Mouse (Mus musculus) embryonic facial prominence, embryonic 13.5 days (tissue): ENCODE measurements around the gene Olfm2. TPM values are rescaled to one million over a fixed set of nuclear protein-coding genes. Genes with fewer than 3 reads are reported as not detected.
A peak's percentile ranks its signal among the peaks of the same experiment; 100 is the strongest.

Experiments
- ATAC-seq: fragments of 200-750 bp; cut with Nextera tagmentation; 2 replicates; pipeline ENCODE4 v1.8.0; 2017; ENCODE audit warnings: low read depth; ENCODE audit not compliant: insufficient number of reproducible peaks, insufficient read depth, low FRiP score, low TSS enrichment
- H3K27ac ChIP-seq: fragments of 300-500 bp; sonication (generic); 2 replicates; pipeline ENCODE4 v1.5.1; 2015; ENCODE audit warnings: moderate library complexity, mild to moderate bottlenecking, inconsistent platforms
- H3K27me3 ChIP-seq: fragments of 300-500 bp; sonication (generic); 2 replicates; pipeline ENCODE4 v1.6.1; 2015; ENCODE audit warnings: mild to moderate bottlenecking, inconsistent platforms
- H3K36me3 ChIP-seq: fragments of 300-500 bp; sonication (generic); 2 replicates; pipeline ENCODE4 v1.6.1; 2015; ENCODE audit warnings: mild to moderate bottlenecking, inconsistent platforms
- H3K4me1 ChIP-seq: fragments of 300-500 bp; sonication (generic); 2 replicates; pipeline ENCODE4 v1.6.1; 2015; ENCODE audit warnings: inconsistent platforms
- H3K4me2 ChIP-seq: fragments of 300-500 bp; sonication (generic); 2 replicates; pipeline ENCODE4 v1.6.1; 2015; ENCODE audit warnings: moderate library complexity, mild to moderate bottlenecking, inconsistent platforms
- H3K4me3 ChIP-seq: fragments of 300-500 bp; sonication (generic); 2 replicates; pipeline ENCODE4 v1.5.1; 2015; ENCODE audit warnings: mild to moderate bottlenecking, inconsistent platforms
- H3K9ac ChIP-seq: fragments of 300-500 bp; sonication (generic); 2 replicates; pipeline ENCODE4 v1.6.1; 2015; ENCODE audit warnings: mild to moderate bottlenecking, inconsistent platforms
- H3K9me3 ChIP-seq: fragments of 300-500 bp; sonication (generic); 2 replicates; pipeline ENCODE4 v1.6.1; 2016; ENCODE audit warnings: inconsistent platforms
- WGBS: fragments of 180-500 bp; shearing (Covaris S2); methylation state at CpG from one replicate; pipeline ENCODE4 v1.1.7; 2015; ENCODE audit warnings: mixed read lengths; 5-methylcytosine and 5-hydroxymethylcytosine counted together
- polyA plus RNA-seq: library from polyadenylated mRNA; unstranded; fragments of >200 nt; fragmentation: Nextera tagmentation; extraction: Ambion mirVana; gene quantifications from 2 replicates; pipeline ENCODE4 v1.2.1, GENCODE M21; 2015

Olfm2 gene
- 15.9 and 16.3 TPM in 2 replicates for polyA plus RNA-seq

- Histone ChIP-seq H3K4me2 (peak within 1 kb of the TSS; percentile 87), H3K9me3 (no peaks in the 10 kb centered on the region), H3K4me3 (peak within 1 kb of the TSS; percentile 54), H3K4me1 (peaks cover 16% of the 10 kb centered on the region), H3K36me3 (no peaks in the 10 kb centered on the region), H3K9ac (peak within 1 kb of the TSS; percentile 73), H3K27me3 (peaks cover 57% of the 10 kb centered on the region), H3K27ac (no peak within 1 kb of the TSS)
- WGBS = under 1% methylated on average over 37 of the region's 50 CpGs
- peak; percentile 40 for ATAC-seq
These were observed at the start of gene Olfm2 for GRCm38 (mm10) chr9:20746017-20746660. Gene Olfm2 (minus strand): TSS chr9:20746349.

- peaks cover 35% of the 10 kb centered on the region for H3K4me1 ChIP-seq
- no peaks in the 10 kb centered on the region for H3K9me3 ChIP-seq
- H3K27ac ChIP-seq = peak overlapping the region; percentile 55; the same call in 1 of the 2 replicates
- H3K9ac ChIP-seq = no peak overlapping the region
- H3K27me3 ChIP-seq = no peaks in the 10 kb centered on the region
- 25% methylated on average over 7 of the region's 7 CpGs for WGBS
- no peak for ATAC-seq
- H3K4me3 ChIP-seq = no peak overlapping the region
- no peak overlapping the region for H3K4me2 ChIP-seq
- H3K36me3 ChIP-seq = no peaks in the 10 kb centered on the region
These were observed 48.1 kb upstream of the Olfm2 start for GRCm38 (mm10) chr9:20794108-20794806.

GRCm38 (mm10) chr9:20790345-20790744 lies 44.2 kb upstream of the Olfm2 start:
- no peaks in the 10 kb centered on the region for H3K27me3 ChIP-seq
- ATAC-seq = peak; percentile 70; the same call in 1 of the 2 replicates
- no peaks in the 10 kb centered on the region for H3K9me3 ChIP-seq
- H3K4me1 ChIP-seq = peaks cover 35% of the 10 kb centered on the region
- H3K4me3 ChIP-seq = no peak overlapping the region
- H3K27ac ChIP-seq = peak overlapping the region; percentile 85
- H3K9ac ChIP-seq = no peak overlapping the region
- WGBS = 13% methylated on average over 3 of the region's 3 CpGs
- H3K4me2 ChIP-seq = no peak overlapping the region
- H3K36me3 ChIP-seq = no peaks in the 10 kb centered on the region

GRCm38 (mm10) chr9:20789651-20790050 lies 43.5 kb upstream of the Olfm2 start:
- peak overlapping the region; percentile 85 for H3K27ac ChIP-seq
- H3K9ac ChIP-seq = no peak overlapping the region
- no peak overlapping the region for H3K4me3 ChIP-seq
- WGBS = 51% methylated on average over 3 of the region's 4 CpGs
- no peaks in the 10 kb centered on the region for H3K27me3 ChIP-seq
- no peak overlapping the region for H3K4me2 ChIP-seq
- no peak for ATAC-seq
- H3K9me3 ChIP-seq = no peaks in the 10 kb centered on the region
- H3K36me3 ChIP-seq = no peaks in the 10 kb centered on the region
- peaks cover 35% of the 10 kb centered on the region for H3K4me1 ChIP-seq

GRCm38 (mm10) chr9:20787992-20788391 lies 41.8 kb upstream of the Olfm2 start:
- H3K4me1 ChIP-seq = peaks cover 20% of the 10 kb centered on the region
- H3K4me2 ChIP-seq = no peak overlapping the region
- H3K4me3 ChIP-seq = no peak overlapping the region
- no peaks in the 10 kb centered on the region for H3K27me3 ChIP-seq
- no peaks in the 10 kb centered on the region; the same call in 1 of the 2 replicates for H3K9me3 ChIP-seq
- no peak overlapping the region for H3K9ac ChIP-seq
- no peaks in the 10 kb centered on the region for H3K36me3 ChIP-seq
- H3K27ac ChIP-seq = no peak overlapping the region
- 72% methylated on average over 8 of the region's 8 CpGs for WGBS
- ATAC-seq = no peak

- H3K36me3 ChIP-seq = no peaks in the 10 kb centered on the region
- peaks cover 4% of the 10 kb centered on the region for H3K4me1 ChIP-seq
- ATAC-seq = no peak
- H3K4me3 ChIP-seq = no peak overlapping the region
- H3K27ac ChIP-seq = no peak overlapping the region
- H3K9me3 ChIP-seq = no peaks in the 10 kb centered on the region; the same call in 1 of the 2 replicates
- 55% methylated on average over 6 of the region's 6 CpGs for WGBS
- H3K27me3 ChIP-seq = no peaks in the 10 kb centered on the region
- no peak overlapping the region for H3K4me2 ChIP-seq
- H3K9ac ChIP-seq = no peak overlapping the region
These were observed 38.9 kb upstream of the Olfm2 start for GRCm38 (mm10) chr9:20785055-20785454.

- 87% methylated on average over 3 of the region's 3 CpGs for WGBS
- Histone ChIP-seq H3K4me3 (no peak overlapping the region), H3K9ac (no peak overlapping the region), H3K9me3 (no peaks in the 10 kb centered on the region; the same call in 1 of the 2 replicates), H3K4me1 (no peaks in the 10 kb centered on the region), H3K27ac (no peak overlapping the region), H3K27me3 (no peaks in the 10 kb centered on the region), H3K4me2 (no peak overlapping the region), H3K36me3 (no peaks in the 10 kb centered on the region)
- ATAC-seq = no peak
These were observed 35.1 kb upstream of the Olfm2 start for GRCm38 (mm10) chr9:20781286-20781685.

GRCm38 (mm10) chr9:20765274-20765673 lies 19.1 kb upstream of the Olfm2 start:
- Histone ChIP-seq H3K9ac (no peak overlapping the region), H3K4me3 (no peak overlapping the region), H3K4me1 (0 out of 2 replicates have a peak, but pooled peaks cover 7% of the 10 kb centered on the region), H3K27ac (no peak overlapping the region), H3K27me3 (no peaks in the 10 kb centered on the region), H3K36me3 (no peaks in the 10 kb centered on the region), H3K9me3 (no peaks in the 10 kb centered on the region), H3K4me2 (no peak overlapping the region)
- no peak for ATAC-seq
- WGBS = 80% methylated on average over 2 of the region's 2 CpGs

GRCm38 (mm10) chr9:20763099-20763498 lies 16.9 kb upstream of the Olfm2 start:
- Histone ChIP-seq H3K9me3 (no peaks in the 10 kb centered on the region), H3K27ac (no peak overlapping the region), H3K4me3 (no peak overlapping the region), H3K4me2 (no peak overlapping the region), H3K36me3 (no peaks in the 10 kb centered on the region), H3K27me3 (no peaks in the 10 kb centered on the region), H3K9ac (no peak overlapping the region), H3K4me1 (0 out of 2 replicates have a peak, but pooled peaks cover 7% of the 10 kb centered on the region)
- 91% methylated on average over 1 of the region's 1 CpGs for whole genome bisulfite sequencing
- ATAC-seq = no peak

GRCm38 (mm10) chr9:20762197-20762961 lies 16.2 kb upstream of the Olfm2 start:
- Histone ChIP-seq H3K27me3 (no peaks in the 10 kb centered on the region), H3K36me3 (no peaks in the 10 kb centered on the region), H3K4me2 (no peak overlapping the region), H3K9ac (no peak overlapping the region), H3K4me3 (no peak overlapping the region), H3K27ac (no peak overlapping the region), H3K9me3 (no peaks in the 10 kb centered on the region), H3K4me1 (0 out of 2 replicates have a peak, but pooled peaks cover 7% of the 10 kb centered on the region)
- ATAC-seq = no peak
- WGBS = 54% methylated on average over 7 of the region's 7 CpGs

GRCm38 (mm10) chr9:20761388-20761787 lies 15.2 kb upstream of the Olfm2 start:
- no peak overlapping the region for H3K4me2 ChIP-seq
- no peaks in the 10 kb centered on the region for H3K27me3 ChIP-seq
- 68% methylated on average over 3 of the region's 3 CpGs for WGBS
- no peaks in the 10 kb centered on the region for H3K36me3 ChIP-seq
- H3K9me3 ChIP-seq = no peaks in the 10 kb centered on the region
- H3K4me3 ChIP-seq = no peak overlapping the region
- ATAC-seq = no peak
- H3K4me1 ChIP-seq = 0 out of 2 replicates have a peak, but pooled peaks cover 7% of the 10 kb centered on the region
- H3K27ac ChIP-seq = no peak overlapping the region
- no peak overlapping the region for H3K9ac ChIP-seq
